18 mouse cellular contexts compared by ENCODE assay signal in the genomic region with DNA sequence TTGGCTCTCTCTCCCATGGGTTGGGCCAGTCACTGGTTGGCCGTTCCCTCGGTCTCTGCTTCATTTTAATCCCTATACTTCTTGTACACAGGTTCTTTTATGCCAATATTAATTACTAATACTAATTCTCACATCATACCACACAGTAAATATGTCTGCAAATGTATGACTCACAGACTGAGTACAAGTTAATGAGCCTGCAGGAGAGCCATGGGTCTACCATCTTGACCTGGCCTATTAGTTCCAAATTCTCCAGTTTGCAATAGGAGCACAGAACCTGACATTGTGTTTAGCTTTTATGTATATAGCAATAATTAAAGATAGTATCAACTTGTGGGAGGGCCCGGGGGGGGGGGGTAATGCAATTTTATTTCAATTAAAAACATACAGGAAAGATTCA.
"Had no signal": no experiment of that assay in that cellular context is flagged by ENCODE, and none has a peak within 500 bp of the region (broad histone marks: within the 10 kb centered on the region; RNA-seq: fewer than 3 reads in every experiment).

No protein-coding gene starts in this region.

- H3K4me1 ChIP-seq: limb, embryonic 13.5 days; liver, embryonic 13.5 days; midbrain, embryonic 12.5 days; midbrain, embryonic 15.5 days; neural tube, embryonic 12.5 days; neural tube, embryonic 15.5 days had no signal

- H3K9ac ChIP-seq: limb, embryonic 13.5 days; liver, embryonic 13.5 days; midbrain, embryonic 12.5 days; midbrain, embryonic 15.5 days; neural tube, embryonic 12.5 days; neural tube, embryonic 15.5 days had no signal

- H3K27ac ChIP-seq: limb, embryonic 13.5 days; liver, embryonic 13.5 days; midbrain, embryonic 12.5 days; midbrain, embryonic 15.5 days; neural tube, embryonic 12.5 days; neural tube, embryonic 15.5 days; stomach, postnatal 0 days had no signal

- H3K27me3 ChIP-seq: limb, embryonic 13.5 days; liver, embryonic 13.5 days; midbrain, embryonic 12.5 days; midbrain, embryonic 15.5 days; neural tube, embryonic 12.5 days; neural tube, embryonic 15.5 days had no signal

- H3K9me3 ChIP-seq: limb, embryonic 13.5 days; liver, embryonic 13.5 days; midbrain, embryonic 12.5 days; midbrain, embryonic 15.5 days; neural tube, embryonic 12.5 days; neural tube, embryonic 15.5 days had no signal

- H3K4me2 ChIP-seq: limb, embryonic 13.5 days; liver, embryonic 13.5 days; midbrain, embryonic 12.5 days; midbrain, embryonic 15.5 days; neural tube, embryonic 12.5 days; neural tube, embryonic 15.5 days had no signal

- DNase-seq: kidney, adult 8-10 months; kidney, postnatal 14 days; left cerebral cortex, postnatal 4 days; liver, embryonic 13.5 days; lung, adult 2 months; lung, postnatal 14 days; lung, postnatal 4 days; right cerebral cortex, adult 18-20 months; right cerebral cortex, postnatal 14 days; right cerebral cortex, postnatal 4 days; thymus, adult 18-20 months; thymus, postnatal 36 days had no signal

- H3K36me3 ChIP-seq: midbrain, embryonic 15.5 days had no signal

- H3K4me3 ChIP-seq: limb, embryonic 13.5 days; liver, embryonic 13.5 days; midbrain, embryonic 12.5 days; midbrain, embryonic 15.5 days; neural tube, embryonic 12.5 days; neural tube, embryonic 15.5 days had no signal
